In the genomic region with DNA sequence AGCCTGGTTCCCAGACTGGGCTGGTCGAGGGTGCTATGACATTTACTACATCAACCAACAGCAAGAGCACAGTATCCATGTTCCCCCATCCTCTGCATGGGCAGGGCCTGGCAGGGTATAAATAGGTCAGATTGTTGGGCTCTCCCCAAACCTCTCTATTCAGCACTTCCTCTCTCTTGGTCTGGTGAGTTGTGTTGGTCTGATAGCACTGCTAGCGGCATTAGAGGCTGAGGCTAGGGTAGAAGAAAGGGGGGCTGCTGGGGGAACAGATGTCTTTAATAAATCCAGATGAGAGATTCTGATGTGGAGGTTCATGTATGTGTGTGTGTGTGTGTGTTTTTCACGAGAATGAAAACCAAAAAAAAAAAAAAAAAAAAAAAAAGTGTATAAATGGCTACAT, we compare ENCODE assay signal across 8 mouse cellular contexts. TPM values are rescaled to one million over a fixed set of nuclear protein-coding genes. Genes with fewer than 3 reads are reported as not detected.
A peak's percentile ranks its signal among the peaks of the same experiment; 100 is the strongest.
DNase-seq lines count a peak whose midpoint lies in the region; ATAC-seq and TF ChIP-seq lines count a peak whose summit lies in the region.

Gene S100a4, plus strand, starts transcription at position 149 of the 400 bp plus-strand sequence.

- 39% methylated on average over 3 of the region's 3 CpGs for whole genome bisulfite sequencing in heart, embryonic 14.5 days
- 41% methylated on average over 3 of the region's 3 CpGs for WGBS in olfactory bulb, adult 2 months

- H3K4me1 ChIP-seq in heart, embryonic 14.5 days (ENCODE audit: control insufficient read depth in 2 of 2, insufficient read depth in 2 of 2, low read length in 2 of 2) = peaks cover 16 to 19% of the 10 kb centered on the region in 2 experiments
- H3K4me1 ChIP-seq in olfactory bulb, adult 2 months (ENCODE audit: control insufficient read depth, insufficient read depth, low read length) = peaks cover 38% of the 10 kb centered on the region

- H3K27ac ChIP-seq in heart, embryonic 14.5 days (replicated peaks in 1 of 2; ENCODE audit: control insufficient read depth in 1 of 2, insufficient read depth in 1 of 2, low read depth in 2 of 2, low read length in 2 of 2) = peak within 1 kb of the TSS; percentile 19 to 51; a peak in 3 of 4 replicates
- H3K27ac ChIP-seq in olfactory bulb, adult 2 months (ENCODE audit: insufficient read depth, low read depth, low read length) = peak within 1 kb of the TSS; percentile 27; the same call in 1 of the 2 replicates

- no peaks in the 10 kb centered on the region for H3K36me3 ChIP-seq in heart, embryonic 14.5 days (ENCODE audit: control insufficient read depth, insufficient read depth, low read length)

- no peak for TF ChIP-seq CTCF in olfactory bulb, adult 2 months (IDR thresholded peaks at IDR 0.05; ENCODE audit: insufficient read depth, low read depth, low read length)

- ATAC-seq in heart, embryonic 14.5 days (ENCODE audit: insufficient number of reproducible peaks, insufficient read depth, low FRiP score, low read depth) = no peak

- no peak within 1 kb of the TSS for H3K4me2 ChIP-seq in heart, embryonic 14.5 days (ENCODE audit: low read length)

- H3K4me3 ChIP-seq in heart, embryonic 14.5 days (ENCODE audit: control insufficient read depth in 1 of 2, insufficient read depth in 1 of 2, low read depth in 1 of 2, low read length in 2 of 2) = no peak within 1 kb of the TSS
- H3K4me3 ChIP-seq in olfactory bulb, adult 2 months (ENCODE audit: insufficient read depth, low read depth, low read length) = no peak within 1 kb of the TSS

- H3K9ac ChIP-seq in heart, embryonic 14.5 days (ENCODE audit: low read length) = no peak within 1 kb of the TSS

- no peaks in the 10 kb centered on the region for H3K27me3 ChIP-seq in heart, embryonic 14.5 days (ENCODE audit: control insufficient read depth, insufficient read depth, low read length)

- no peak for DNase-seq in gastrocnemius, adult 18-20 months (ENCODE audit: low spot score)
- no peak for DNase-seq in gastrocnemius, adult 8-10 months (ENCODE audit: low spot score in 2 of 2)
- no peak for DNase-seq in thymus, postnatal 0 days (ENCODE audit: low spot score)
- no peak for DNase-seq in thymus, postnatal 10 days (ENCODE audit: low spot score in 2 of 2)
- DNase-seq in cerebellum, postnatal 36 days = no peak
- DNase-seq in embryo, embryonic 10 days (ENCODE audit: low spot score) = no peak

- no peak for TF ChIP-seq POLR2A in olfactory bulb, adult 2 months (IDR thresholded peaks at IDR 0.05; ENCODE audit: insufficient read depth, low read depth, low read length)

- no peaks in the 10 kb centered on the region for H3K9me3 ChIP-seq in heart, embryonic 14.5 days (ENCODE audit: control insufficient read depth, low read length)

RNA-seq across cellular contexts. Expression of gene S100a4, which starts in this region (rescaled TPM):
- total RNA-seq in gastrocnemius, adult 18-20 months (2021) = 10 to 100 TPM; 10.1 to 17.7 TPM
- total RNA-seq in gastrocnemius, adult 8-10 months (2022) = 10 to 100 TPM in 2 of 4 experiments, 1 to 10 TPM in 2; 4.9 to 29.2 (median 11.3) TPM
- polyA plus RNA-seq in thymus, postnatal 0 days (2015; fragmentation: Nextera tagmentation; extraction: Ambion mirVana) = 88.5 and 88.9 TPM in 2 replicates
- polyA plus RNA-seq in heart, embryonic 14.5 days (2014; fragmentation: Nextera tagmentation; extraction: Ambion mirVana) = 2.5 and 3.8 TPM in 2 replicates
- polyA plus RNA-seq in olfactory bulb, adult 2 months (2012; ENCODE audit: insufficient read depth, insufficient read length, low replicate concordance, missing spikeins) = not detected in 2 replicates

Comparison
In these comparisons a context has a peak if more than half of its experiments do, and no peak if none do; other contexts are left out.
1. RNA of gene S100a4 (polyA plus RNA-seq): 88.5 to 88.9 TPM in thymus, postnatal 0 days; 2.5 to 3.8 TPM in heart, embryonic 14.5 days and not detected in olfactory bulb, adult 2 months; every median in the first group is over 10 times any median in the second.